Mouse (Mus musculus) mouse embryonic stem cell (cell line): ENCODE measurements around the gene Igf2bp3.

Source experiments
- in situ Hi-C, 2 experiments: fragments of 300-500 bp; cut with MboI; formaldehyde crosslinking; loops; 1 replicate in 1 of 2; 3 replicates in 1 of 2; pipeline ENCODE4 v1.14.3; 2019 to 2020; ENCODE audit warnings: low sequenced_read_pairs in 2 of 2, low pct_unique_long_range_greater_than_20kb in 1 of 2, mixed read lengths in 1 of 2; ENCODE audit not compliant: unreplicated experiment in 1 of 2

Igf2bp3 gene

DNA sequence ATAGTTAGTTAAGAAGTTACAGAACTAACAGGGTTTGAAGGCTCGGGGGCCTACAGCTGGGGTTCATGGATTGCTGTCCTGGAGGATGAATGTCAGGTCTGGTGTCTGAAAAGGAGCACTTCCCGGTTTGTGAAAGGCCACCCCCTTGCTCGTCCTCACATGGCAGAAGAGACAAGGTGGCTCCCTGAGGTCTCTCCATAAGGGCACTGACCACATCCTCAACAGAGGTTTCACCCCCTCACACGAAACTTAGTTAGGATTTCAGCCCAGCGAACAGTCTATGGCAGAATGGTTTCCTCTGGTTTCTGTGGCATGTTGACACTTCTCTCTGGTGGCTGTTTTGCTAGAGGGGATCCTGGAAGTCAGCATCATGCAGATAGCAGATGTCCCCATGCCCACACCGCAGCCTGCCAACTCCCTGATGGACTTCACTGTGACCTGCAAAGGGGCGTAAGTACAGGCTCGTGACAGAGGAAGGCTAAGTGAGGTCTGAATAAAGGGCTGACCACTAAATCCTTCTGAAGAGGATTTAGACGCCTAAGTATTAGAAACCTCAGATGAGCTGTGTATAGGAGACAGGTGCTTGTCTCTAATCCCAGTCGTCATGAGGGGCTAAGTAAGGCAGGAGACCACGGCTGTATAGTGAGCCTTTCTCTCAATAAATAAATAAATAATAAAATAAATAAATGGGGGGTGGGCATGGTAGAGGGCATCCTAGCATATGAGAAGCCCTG is 163.9 kb downstream of the Igf2bp3 start:
- in situ Hi-C loops, result loop anchor here in 1 of 2 experiments (25.0 kb wide), 1 partner anchor 311 kb away; the partner anchor contains the start of gene Fam221a

DNA sequence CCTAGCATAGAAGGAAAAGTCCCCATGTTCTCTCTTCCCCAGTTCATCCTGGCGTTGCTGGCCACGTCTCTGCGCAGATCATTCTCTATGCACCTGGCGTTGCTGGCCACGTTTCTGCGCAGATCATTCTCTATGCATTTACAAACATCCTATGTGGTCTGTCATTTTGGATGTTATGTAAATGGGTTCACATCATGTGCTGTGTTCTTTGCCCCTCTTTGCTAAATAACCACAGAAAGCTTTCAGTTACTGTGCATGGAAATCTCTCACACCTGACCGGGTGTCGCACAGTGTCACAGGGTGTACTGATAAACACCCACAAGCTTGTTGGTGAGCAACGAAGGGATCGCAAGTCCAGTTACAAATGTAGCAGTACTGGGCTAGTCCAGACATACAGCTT is 166.4 kb downstream of the Igf2bp3 start:
- in situ Hi-C loops, result no loop called here

DNA sequence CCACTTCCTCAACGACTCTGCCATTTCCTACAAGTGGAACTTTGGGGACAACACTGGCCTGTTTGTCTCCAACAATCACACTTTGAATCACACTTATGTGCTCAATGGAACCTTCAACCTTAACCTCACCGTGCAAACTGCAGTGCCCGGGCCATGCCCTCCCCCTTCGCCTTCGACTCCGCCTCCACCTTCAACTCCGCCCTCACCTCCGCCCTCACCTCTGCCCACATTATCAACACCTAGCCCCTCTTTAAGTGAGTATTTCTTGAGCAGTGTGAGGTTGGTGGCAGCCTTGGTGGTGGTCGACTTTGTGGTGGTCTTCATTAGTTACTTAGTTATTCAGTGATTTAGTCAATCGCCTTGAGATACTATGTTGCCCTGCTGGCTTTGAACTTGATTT is 166.9 kb downstream of the Igf2bp3 start:
- in situ Hi-C loops, result no loop called here

DNA sequence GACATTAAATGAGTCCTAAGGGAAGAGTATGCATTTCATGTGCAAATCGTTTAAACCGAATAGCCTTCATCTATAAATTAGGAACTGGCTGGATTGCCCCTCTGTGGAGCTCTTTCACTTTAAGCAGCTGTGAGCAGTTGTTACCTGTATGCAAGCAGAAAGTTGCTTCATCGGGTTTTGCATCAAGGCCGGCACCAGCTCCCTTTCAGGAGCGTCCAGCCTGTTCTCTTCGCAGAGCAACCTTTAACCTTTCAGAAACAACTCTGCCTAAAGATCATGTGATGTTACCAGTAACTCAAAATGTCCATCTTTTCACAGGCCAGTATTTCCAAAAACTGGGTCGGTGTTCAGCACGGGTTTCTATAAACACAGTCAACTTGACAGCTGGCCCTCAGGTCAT is 167.8 kb downstream of the Igf2bp3 start:
- in situ Hi-C loops, result no loop called here

DNA sequence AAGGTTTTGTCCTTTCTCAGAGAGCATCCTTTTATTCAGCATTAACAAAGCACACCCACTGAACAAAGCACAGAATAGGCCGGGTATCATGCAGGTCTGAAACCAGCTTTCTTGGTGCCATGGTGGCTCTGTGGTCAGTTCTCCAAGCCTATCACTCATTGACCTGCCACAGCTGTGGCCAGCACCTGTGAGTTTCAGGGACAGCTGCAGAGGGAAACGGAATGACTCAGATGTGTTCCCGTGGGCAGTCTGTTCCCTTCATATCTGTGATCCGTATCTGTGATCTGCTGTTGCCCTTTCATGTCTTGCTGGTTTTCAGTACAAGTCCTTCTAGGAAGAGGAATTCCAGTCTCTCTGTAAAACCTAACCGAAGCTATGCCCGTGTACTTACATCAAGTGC is 168.3 kb downstream of the Igf2bp3 start:
- in situ Hi-C loops, result no loop called here

DNA sequence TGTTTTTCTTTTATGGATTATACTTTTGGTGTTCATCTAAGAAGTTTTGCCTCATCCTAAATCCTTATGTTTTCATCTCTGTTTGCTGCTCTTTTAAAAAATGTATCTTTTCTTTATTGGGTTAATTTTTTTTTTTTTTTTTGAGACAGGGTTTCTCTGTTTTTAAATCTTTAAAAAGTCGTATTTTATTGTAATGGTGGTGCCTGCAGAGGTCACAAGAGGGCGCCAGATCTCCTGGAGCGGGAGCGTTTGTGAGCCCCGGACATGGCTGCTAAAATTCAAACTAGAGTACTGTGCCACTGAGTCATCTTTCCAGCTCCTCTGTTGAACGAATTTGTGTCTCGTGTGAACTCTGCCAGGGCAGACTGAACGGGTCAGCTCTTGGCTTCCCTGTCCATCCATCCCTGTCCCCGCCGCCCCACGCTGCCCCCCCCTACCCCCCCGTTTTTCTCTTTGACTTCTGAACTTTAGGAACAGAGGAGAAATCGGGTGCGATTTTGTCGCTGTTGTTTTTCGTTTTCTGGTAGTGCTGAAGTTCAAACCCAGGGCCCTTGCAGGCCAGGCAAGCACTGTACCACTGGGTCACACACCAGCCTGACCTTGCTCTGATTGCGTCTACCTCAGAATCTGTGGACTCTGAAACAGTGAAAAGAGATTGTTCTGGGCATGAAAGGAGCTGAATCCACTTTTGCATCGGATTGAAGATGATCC is 175.1 kb downstream of the Igf2bp3 start:
- in situ Hi-C loops, result loop anchor here in 1 of 2 experiments (10.0 kb wide), 1 partner anchor 315 kb away; no protein-coding TSS in a partner anchor

DNA sequence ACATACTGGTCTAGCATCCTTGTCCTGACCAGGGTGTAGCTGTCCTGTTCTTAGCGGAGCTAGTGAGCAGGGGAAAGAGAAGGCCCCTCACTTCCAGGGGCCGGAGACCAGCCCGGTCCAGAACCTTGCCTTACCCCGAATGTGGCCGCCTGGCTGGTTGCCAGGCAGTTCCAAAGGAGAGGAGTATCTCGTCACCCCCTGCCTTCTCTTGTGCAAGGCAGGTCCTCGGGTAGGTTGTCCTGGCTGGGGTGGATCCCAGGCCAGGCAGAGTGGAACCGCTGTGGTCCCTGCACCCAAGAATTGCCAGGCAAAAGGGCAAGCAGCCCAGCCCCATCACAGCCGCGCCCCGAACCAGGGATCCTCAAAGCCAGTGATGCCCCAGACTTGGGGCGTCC is 177.5 kb downstream of the Igf2bp3 start:
- in situ Hi-C loops, result loop anchor here in 1 of 2 experiments (10.0 kb wide), 1 partner anchor 318 kb away; no protein-coding TSS in a partner anchor

DNA sequence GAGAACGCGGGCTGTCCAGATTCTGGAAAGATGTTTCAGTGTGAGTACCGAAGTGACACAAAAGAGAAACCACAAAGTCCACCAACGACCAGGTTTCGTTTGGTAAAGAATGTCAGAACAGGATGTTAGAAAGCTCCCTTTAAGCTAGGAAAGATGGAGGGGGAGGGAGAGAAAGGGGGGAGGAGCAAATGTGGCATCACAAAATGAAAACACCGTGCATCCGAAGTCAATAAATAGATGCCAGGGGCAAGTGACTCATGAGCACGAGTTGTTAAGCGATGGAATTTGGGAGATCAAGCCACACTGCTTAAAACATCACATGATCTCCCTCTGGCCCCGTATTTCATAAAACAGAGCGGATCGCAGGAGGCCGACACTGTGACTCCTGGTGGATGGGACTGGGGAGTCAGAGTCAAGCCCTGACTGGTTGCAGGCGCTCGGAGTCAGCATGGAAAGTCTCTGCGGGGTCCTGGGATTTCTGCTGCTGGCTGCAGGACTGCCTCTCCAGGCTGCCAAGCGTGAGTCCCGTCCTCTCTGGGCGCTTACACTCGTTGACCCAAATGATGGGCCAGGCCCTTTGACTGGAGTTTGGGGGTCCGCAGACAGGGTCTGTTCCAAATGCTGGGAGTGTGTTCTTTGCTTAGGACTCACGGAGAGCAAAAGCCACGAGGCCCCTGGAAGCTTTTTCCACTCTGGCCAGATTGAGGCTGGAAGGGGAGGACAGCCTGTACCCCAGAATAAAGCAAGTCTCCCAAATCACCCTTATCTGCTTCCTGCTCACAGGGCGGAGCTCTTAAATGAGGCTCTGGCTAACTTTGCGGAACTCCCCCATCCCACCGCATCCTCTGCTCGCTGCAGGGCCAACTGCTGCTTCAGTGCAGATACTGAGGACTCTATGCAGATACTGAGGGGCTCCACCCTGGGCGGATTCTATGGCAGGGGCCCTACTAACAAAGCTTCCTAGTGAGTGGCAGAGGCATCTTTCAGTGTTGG is 178.2 kb downstream of the Igf2bp3 start, which contains the start of gene Gpnmb:
TSS of gene Gpnmb (plus strand) at position 272 of the 993 bp plus-strand sequence.
- in situ Hi-C loops, result loop anchor here in 1 of 2 experiments (10.0 kb wide), 1 partner anchor 318 kb away; no protein-coding TSS in a partner anchor
